Mouse (Mus musculus): Measurements from ENCODE around the gene Sept11. TPM values are rescaled to one million over a fixed set of nuclear protein-coding genes. Genes with fewer than 3 reads are reported as not detected.

Sept11 gene
- polyA plus RNA-seq, 1 experiment from 2014 or later, result 28.7 TPM

DNA sequence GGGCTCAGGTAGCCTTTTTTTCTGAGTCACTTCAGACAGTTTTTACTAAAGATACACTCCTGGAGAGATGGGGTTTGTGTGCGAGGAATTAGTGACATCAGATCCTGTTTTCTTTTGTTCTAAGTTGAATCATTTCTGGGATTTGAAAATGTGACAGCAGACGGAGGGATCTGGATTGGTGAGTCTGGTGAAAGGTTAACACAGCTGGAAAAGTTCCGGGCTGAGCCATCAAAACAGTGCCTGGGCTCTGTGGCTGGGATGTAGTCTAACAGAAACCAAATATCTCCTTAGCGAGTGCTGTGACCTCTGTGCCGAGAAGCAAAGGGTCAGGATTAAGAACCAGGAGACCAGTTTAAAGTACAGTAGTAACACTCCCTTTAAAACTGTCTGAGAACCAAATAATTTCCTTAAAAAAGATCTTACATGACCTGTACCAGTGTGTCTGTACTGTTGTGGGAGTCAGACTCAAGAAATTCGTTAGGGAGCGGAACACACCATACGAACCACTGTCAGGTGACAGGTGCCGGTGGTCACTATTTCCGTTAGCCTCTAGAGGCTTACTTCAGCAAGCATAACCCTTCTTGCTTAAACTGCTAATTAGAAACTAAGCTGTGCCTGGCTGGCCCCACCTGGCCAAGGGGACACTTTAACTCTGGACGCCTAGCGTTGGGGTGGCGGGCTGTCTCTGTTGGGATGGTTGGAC, 4.1 kb downstream of the Sept11 start:
- Histone ChIP-seq H3K27me3 (no peaks in the 10 kb centered on the region), H3K27ac (no peak overlapping the region), H3K36me3 (0 out of 2 replicates have a peak, but pooled peaks cover 4% of the 10 kb centered on the region), H3K4me3 (replicated peaks) (no peak overlapping the region), H3K4me1 (replicated peaks) (peaks cover 47% of the 10 kb centered on the region), H3K4me2 (no peak overlapping the region), H3K9ac (no peak overlapping the region), H3K9me3 (replicated peaks) (no peaks in the 10 kb centered on the region)
- ATAC-seq (ENCODE audit: low read depth), result no peak
- DNase-seq, result no peak
- WGBS (ENCODE audit: insufficient replicate concordance), result 82% methylated on average over 13 of the region's 13 CpGs

DNA sequence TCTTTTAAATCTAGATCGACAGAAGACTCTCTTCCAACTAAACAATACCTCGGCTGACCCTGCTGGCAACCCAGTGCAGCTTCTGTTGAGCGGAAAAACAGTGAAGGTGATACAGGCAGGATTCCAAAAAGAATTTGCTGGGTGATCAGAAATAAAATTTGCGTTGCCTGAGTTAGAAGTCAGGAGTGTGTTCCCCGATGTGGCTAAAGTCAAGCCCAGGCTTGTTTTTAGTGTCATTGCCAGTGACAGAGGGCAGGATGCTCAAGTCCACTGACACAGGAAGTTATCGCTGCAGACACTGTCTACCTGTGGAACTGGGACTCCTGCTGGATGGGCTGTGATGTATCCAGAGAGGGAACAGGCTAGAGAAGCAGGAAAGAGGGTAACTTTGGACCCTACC, 5.0 kb downstream of the Sept11 start:
- H3K36me3 ChIP-seq, result 0 out of 2 replicates have a peak, but pooled peaks cover 4% of the 10 kb centered on the region
- no peak overlapping the region for H3K4me2 ChIP-seq

DNA sequence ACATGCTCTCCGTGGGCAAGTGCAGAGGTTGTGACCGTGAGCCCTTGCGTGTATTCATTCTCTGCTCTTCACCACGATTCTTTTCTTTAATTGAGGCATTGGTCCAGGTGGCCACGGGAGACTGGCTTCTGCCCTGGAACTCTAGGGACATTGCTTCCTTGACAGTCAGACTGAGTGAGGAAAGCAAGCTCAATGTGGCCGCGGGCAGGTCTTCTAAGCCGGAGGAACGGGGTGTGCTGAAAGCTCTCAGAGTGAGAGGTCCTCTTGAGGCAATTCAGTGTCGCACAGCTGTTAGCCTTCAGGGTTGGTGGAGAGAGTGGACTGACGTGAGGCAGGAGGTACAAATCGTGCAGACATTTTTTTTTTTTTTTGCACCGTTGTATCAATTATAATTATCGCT, 5.6 kb downstream of the Sept11 start:
- H3K27ac ChIP-seq, result no peak overlapping the region
- peaks cover 40% of the 10 kb centered on the region for H3K4me1 ChIP-seq (replicated peaks)
- H3K4me3 ChIP-seq (replicated peaks), result no peak overlapping the region
- 82% methylated on average over 14 of the region's 14 CpGs for WGBS (ENCODE audit: insufficient replicate concordance)
- ATAC-seq (ENCODE audit: low read depth) (no peak), DNase-seq (no peak)
- no peaks in the 10 kb centered on the region for H3K9me3 ChIP-seq (replicated peaks)
- no peaks in the 10 kb centered on the region for H3K27me3 ChIP-seq
- no peak overlapping the region for H3K4me2 ChIP-seq
- H3K9ac ChIP-seq, result no peak overlapping the region
- H3K36me3 ChIP-seq, result 0 out of 2 replicates have a peak, but pooled peaks cover 8% of the 10 kb centered on the region

More for the DNA sequence above, 5.0 kb downstream of the Sept11 start:
- no peak for DNase-seq
- ATAC-seq (ENCODE audit: low read depth), result no peak
- Histone ChIP-seq H3K4me3 (replicated peaks) (no peak overlapping the region), H3K9ac (no peak overlapping the region), H3K4me1 (replicated peaks) (peaks cover 40% of the 10 kb centered on the region), H3K9me3 (replicated peaks) (no peaks in the 10 kb centered on the region), H3K27ac (no peak overlapping the region), H3K27me3 (no peaks in the 10 kb centered on the region)
- WGBS (ENCODE audit: insufficient replicate concordance), result 68% methylated on average over 6 of the region's 6 CpGs

DNA sequence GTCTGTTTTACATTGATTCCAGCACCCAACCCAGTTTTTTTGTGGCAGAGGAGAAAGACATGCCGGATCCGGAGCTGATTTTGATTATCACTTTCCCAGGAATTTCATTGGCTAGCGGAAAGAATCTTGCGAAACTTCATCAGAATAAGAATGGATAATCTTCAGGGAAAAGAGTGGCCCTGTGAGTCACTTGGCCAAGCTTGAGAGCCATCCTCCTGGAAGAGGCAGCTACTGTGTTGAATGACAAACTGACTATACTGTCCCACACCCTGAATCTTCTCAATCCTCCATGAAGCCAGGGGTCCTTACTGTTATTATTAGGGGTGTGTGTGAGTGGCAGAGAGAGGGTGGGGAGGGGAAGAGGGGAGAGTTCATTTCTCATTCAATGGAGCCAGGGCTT, 7.7 kb downstream of the Sept11 start:
- ATAC-seq (ENCODE audit: low read depth), result no peak
- DNase-seq, result no peak
- Histone ChIP-seq H3K4me2 (no peak overlapping the region), H3K9ac (no peak overlapping the region), H3K9me3 (replicated peaks) (no peaks in the 10 kb centered on the region), H3K27me3 (no peaks in the 10 kb centered on the region), H3K4me3 (replicated peaks) (no peak overlapping the region), H3K27ac (no peak overlapping the region), H3K36me3 (0 out of 2 replicates have a peak, but pooled peaks cover 8% of the 10 kb centered on the region), H3K4me1 (replicated peaks) (peaks cover 23% of the 10 kb centered on the region)
- 83% methylated on average over 4 of the region's 4 CpGs for WGBS (ENCODE audit: insufficient replicate concordance)

DNA sequence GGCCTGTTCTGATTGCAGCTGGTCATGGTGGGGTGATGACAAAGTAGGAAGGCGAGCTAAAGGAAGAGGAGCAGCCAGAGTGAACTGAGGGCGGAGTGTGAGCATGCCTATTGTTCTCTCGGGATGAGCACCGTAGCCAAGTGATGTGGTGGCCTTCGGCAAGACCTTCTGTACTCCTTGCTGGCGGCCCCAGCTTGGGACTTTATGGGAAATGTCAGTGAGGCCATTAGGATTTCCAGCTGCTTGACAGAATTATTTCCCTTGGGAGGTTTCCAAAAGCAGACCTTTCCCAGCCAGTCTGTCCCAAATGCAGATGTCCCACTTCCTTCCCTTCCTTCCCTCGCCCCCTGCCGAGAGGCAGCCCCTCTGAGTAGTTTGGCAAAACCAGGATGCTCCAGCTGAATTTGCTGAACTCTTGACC, 8.1 kb downstream of the Sept11 start:
- no peaks in the 10 kb centered on the region for H3K27me3 ChIP-seq
- no peak overlapping the region for H3K4me3 ChIP-seq (replicated peaks)
- no peak for ATAC-seq (ENCODE audit: low read depth)
- WGBS (ENCODE audit: insufficient replicate concordance), result 62% methylated on average over 8 of the region's 8 CpGs
- H3K4me2 ChIP-seq, result no peak overlapping the region
- DNase-seq, result no peak
- 0 out of 2 replicates have a peak, but pooled peaks cover 8% of the 10 kb centered on the region for H3K36me3 ChIP-seq
- no peak overlapping the region for H3K27ac ChIP-seq
- peaks cover 20% of the 10 kb centered on the region for H3K4me1 ChIP-seq (replicated peaks)
- H3K9me3 ChIP-seq (replicated peaks), result no peaks in the 10 kb centered on the region
- H3K9ac ChIP-seq, result no peak overlapping the region

DNA sequence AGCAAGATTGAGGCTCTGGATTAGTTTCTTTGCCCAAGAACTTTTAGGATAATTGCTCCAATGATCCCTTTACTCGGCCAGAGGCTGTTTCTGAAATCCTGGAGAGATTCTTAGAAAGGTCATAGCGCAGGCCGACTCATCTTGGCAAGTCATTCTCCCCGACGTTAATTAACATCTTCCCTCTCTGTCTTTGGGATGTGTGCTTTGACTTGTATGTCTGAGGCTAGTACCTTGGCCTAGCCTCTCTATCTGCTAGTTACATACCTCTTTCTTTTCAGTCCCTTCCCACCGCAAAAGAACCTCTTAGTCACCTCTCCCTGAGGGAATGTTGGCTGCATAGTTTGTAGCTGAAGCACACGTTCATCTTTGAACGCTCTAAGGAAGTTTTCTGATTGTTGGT, 10.4 kb downstream of the Sept11 start:
- ATAC-seq (ENCODE audit: low read depth) (no peak), DNase-seq (no peak)
- Histone ChIP-seq H3K27me3 (no peaks in the 10 kb centered on the region), H3K36me3 (0 out of 2 replicates have a peak, but pooled peaks cover 8% of the 10 kb centered on the region), H3K27ac (no peak overlapping the region), H3K4me1 (replicated peaks) (peaks cover 8% of the 10 kb centered on the region), H3K4me2 (no peak overlapping the region), H3K9me3 (replicated peaks) (no peaks in the 10 kb centered on the region), H3K4me3 (replicated peaks) (no peak overlapping the region), H3K9ac (no peak overlapping the region)
- 75% methylated on average over 8 of the region's 8 CpGs for WGBS (ENCODE audit: insufficient replicate concordance)

DNA sequence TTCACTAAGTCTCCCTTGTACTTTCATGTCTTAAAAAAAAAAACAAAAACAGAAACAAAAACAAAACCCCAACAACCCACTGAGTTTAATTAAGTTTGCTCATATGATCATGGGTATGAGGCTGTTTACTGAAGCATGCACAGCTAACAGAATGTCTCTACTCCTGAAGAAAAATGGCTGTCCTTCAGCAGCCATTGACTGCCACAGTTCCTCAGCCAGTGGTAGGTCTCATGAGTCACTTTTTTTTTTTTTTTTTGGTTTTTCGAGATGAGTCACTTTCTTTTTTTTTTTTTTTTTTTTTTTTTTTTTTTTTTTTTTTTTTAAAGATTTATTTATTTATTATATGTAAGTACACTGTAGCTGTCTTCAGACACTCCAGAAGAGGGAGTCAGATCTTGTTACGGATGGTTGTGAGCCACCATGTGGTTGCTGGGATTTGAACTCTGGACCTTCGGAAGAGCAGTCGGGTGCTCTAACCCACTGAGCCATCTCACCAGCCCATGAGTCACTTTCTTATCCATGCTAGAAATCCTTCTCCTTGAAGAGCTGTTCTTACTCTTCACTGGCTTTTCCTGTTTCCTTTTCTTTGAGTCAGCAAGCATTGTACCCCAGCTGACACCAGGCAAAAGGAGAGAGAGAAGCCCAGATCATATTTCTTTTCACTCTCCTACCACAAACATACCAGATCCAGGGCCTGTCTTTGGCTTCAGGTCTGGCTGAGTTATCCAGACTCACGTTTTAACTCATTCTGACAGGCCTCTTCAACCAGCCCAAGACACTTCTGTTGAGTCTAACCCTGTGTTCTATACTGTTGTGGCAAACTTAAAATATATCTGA, 12.0 kb downstream of the Sept11 start:
- H3K4me1 ChIP-seq (replicated peaks), result peaks cover 11% of the 10 kb centered on the region
- no peaks in the 10 kb centered on the region for H3K9me3 ChIP-seq (replicated peaks)
- H3K27me3 ChIP-seq, result no peaks in the 10 kb centered on the region
- H3K27ac ChIP-seq, result no peak overlapping the region
- H3K4me2 ChIP-seq, result no peak overlapping the region
- ATAC-seq (ENCODE audit: low read depth) (no peak), DNase-seq (no peak)
- H3K36me3 ChIP-seq, result 0 out of 2 replicates have a peak, but pooled peaks cover 8% of the 10 kb centered on the region
- no peak overlapping the region for H3K9ac ChIP-seq
- H3K4me3 ChIP-seq (replicated peaks), result no peak overlapping the region
- 62% methylated on average over 4 of the region's 5 CpGs for WGBS (ENCODE audit: insufficient replicate concordance)

DNA sequence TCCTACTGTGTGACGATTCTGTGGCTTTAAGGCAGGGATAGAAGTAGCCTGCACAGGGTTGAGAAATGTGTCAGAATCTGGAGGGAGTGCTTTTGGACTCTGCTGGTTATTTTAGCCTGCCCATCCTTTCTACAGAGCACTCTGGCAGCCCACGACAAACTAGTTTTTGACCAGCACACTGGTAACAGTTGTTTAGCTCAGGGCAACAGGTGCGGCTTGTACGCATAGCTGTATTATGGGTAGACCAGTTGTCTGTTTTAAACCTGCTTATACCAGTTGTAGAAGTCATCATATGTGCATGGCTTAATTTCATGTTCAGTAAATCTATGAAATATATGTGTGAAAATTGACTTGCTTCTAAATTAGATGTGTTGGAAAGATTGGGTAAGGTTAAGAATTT, 12.8 kb downstream of the Sept11 start:
- no peak for DNase-seq
- Histone ChIP-seq H3K4me2 (no peak overlapping the region), H3K27ac (no peak overlapping the region), H3K27me3 (no peaks in the 10 kb centered on the region), H3K9me3 (replicated peaks) (no peaks in the 10 kb centered on the region), H3K36me3 (0 out of 2 replicates have a peak, but pooled peaks cover 10% of the 10 kb centered on the region), H3K9ac (no peak overlapping the region), H3K4me1 (replicated peaks) (peaks cover 11% of the 10 kb centered on the region), H3K4me3 (replicated peaks) (no peak overlapping the region)
- WGBS (ENCODE audit: insufficient replicate concordance), result 79% methylated on average over 4 of the region's 4 CpGs
- ATAC-seq (ENCODE audit: low read depth), result no peak

DNA sequence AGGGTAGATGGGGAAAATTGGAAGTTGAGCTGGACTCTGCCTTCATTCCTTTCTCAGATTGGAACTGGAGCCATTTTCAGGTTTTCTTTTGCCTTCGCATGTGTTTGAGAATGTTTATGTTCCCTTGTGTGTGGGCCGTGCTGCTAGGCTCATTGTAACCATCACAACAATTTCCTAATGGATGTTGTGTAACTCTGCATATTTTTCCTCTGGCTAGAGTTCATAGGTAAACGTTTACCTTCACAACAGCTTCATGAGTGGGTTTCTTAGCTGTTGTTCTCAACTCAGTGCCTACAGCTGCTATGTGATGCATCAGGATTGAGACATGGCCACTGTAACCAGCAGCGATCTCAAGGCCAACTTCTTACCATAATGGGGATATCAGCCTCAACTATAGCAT, 15.5 kb downstream of the Sept11 start:
- H3K36me3 ChIP-seq, result 0 out of 2 replicates have a peak, but pooled peaks cover 7% of the 10 kb centered on the region
- DNase-seq (no peak), ATAC-seq (ENCODE audit: low read depth) (no peak)
- no peaks in the 10 kb centered on the region for H3K9me3 ChIP-seq (replicated peaks)
- no peak overlapping the region for H3K4me3 ChIP-seq (replicated peaks)
- WGBS (ENCODE audit: insufficient replicate concordance), result 64% methylated on average over 4 of the region's 4 CpGs
- H3K27me3 ChIP-seq, result no peaks in the 10 kb centered on the region
- H3K27ac ChIP-seq, result no peak overlapping the region
- peaks cover 6% of the 10 kb centered on the region for H3K4me1 ChIP-seq (replicated peaks)
- no peak overlapping the region for H3K4me2 ChIP-seq
- H3K9ac ChIP-seq, result no peak overlapping the region

DNA sequence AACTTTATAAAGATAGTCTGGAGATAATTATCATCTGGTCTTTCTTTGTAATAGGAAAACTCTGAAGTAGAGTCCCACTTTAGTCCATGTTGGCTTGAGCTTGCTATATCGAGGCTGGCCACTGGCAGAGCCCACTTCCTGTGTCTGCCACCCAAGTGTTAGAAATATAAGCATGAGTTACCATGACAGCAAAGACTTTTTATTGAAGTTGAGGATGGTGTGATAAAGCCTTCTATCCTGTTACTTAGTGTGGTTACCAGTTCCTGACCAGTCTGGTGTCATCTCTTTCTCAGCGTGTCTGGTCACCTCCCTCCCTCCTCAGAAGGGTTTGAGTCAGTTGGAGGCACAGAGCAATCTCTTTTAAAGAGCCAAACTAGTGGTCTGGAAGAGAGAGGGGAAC, 16.3 kb downstream of the Sept11 start:
- H3K9me3 ChIP-seq (replicated peaks), result no peaks in the 10 kb centered on the region
- peaks cover 6% of the 10 kb centered on the region for H3K4me1 ChIP-seq (replicated peaks)
- H3K4me2 ChIP-seq, result no peak overlapping the region
- no peak for ATAC-seq (ENCODE audit: low read depth)
- H3K27ac ChIP-seq, result no peak overlapping the region
- no peak overlapping the region for H3K9ac ChIP-seq
- 0 out of 2 replicates have a peak, but pooled peaks cover 7% of the 10 kb centered on the region for H3K36me3 ChIP-seq
- no peak for DNase-seq
- 33% methylated on average over 2 of the region's 2 CpGs for WGBS (ENCODE audit: insufficient replicate concordance)
- H3K27me3 ChIP-seq, result no peaks in the 10 kb centered on the region
- H3K4me3 ChIP-seq (replicated peaks), result no peak overlapping the region

DNA sequence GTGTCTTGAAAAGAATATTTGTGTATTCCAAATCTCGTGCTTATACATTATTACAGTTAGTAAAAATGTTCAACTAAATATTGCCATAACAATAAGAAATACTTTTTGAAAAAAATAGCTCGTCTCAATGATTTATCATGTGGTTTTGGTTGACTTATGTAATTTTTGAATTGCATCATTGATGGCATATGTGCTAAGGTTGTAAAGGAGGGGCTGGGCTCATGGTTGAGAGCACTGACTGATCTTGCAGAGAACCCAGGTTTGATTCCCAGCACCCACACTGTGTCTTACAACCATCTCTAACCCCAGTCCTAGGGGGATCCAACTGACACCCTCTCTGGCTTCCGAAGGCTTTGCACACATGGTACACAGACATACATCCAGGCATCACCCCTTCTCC, 19.1 kb downstream of the Sept11 start:
- Histone ChIP-seq H3K36me3 (0 out of 2 replicates have a peak, but pooled peaks cover 7% of the 10 kb centered on the region), H3K27me3 (no peaks in the 10 kb centered on the region), H3K9ac (no peak overlapping the region), H3K4me3 (replicated peaks) (no peak overlapping the region), H3K4me2 (no peak overlapping the region), H3K27ac (no peak overlapping the region), H3K9me3 (replicated peaks) (no peaks in the 10 kb centered on the region), H3K4me1 (replicated peaks) (peaks cover 14% of the 10 kb centered on the region)
- 74% methylated on average over 3 of the region's 3 CpGs for WGBS (ENCODE audit: insufficient replicate concordance)
- no peak for ATAC-seq (ENCODE audit: low read depth)
- no peak for DNase-seq

All from liver, embryonic 13.5 days (tissue).